Mouse (Mus musculus): ENCODE measurements at regions not wholly inside any gene's neighbourhood (a gene's known extent, or its start where the extent isn't known, plus 50 kb on each side); places are given as distances from the start of the nearest gene placed in this dataset.
A peak's percentile ranks its signal among the peaks of the same experiment; 100 is the strongest.

GRCm38 (mm10) chr15:45453797-45454196 lies 5319.6 kb downstream of the 9330182O14Rik start:
- Histone ChIP-seq H3K9me3 (ENCODE audit: control insufficient read depth, low read length) (no peaks in the 10 kb centered on the region), H3K27ac (replicated peaks; ENCODE audit: low read depth, low read length) (no peak overlapping the region), H3K9ac (ENCODE audit: low read depth, low read length) (no peak overlapping the region), H3K4me3 (ENCODE audit: low read depth, low read length) (no peak overlapping the region), H3K4me1 (ENCODE audit: control insufficient read depth, insufficient read depth, low read length) (no peaks in the 10 kb centered on the region), H3K36me3 (ENCODE audit: control insufficient read depth, insufficient read depth, low read length) (no peaks in the 10 kb centered on the region), H3K27me3 (replicated peaks; ENCODE audit: control insufficient read depth, insufficient read depth, low read length) (no peaks in the 10 kb centered on the region), H3K4me2 (ENCODE audit: low read depth, low read length) (no peak overlapping the region)
- 42% methylated on average over 1 of the region's 1 CpGs for WGBS
- ATAC-seq (ENCODE audit: low read depth), result no peak
- DNase-seq (ENCODE audit: low spot score), result peak; percentile 79

DNA sequence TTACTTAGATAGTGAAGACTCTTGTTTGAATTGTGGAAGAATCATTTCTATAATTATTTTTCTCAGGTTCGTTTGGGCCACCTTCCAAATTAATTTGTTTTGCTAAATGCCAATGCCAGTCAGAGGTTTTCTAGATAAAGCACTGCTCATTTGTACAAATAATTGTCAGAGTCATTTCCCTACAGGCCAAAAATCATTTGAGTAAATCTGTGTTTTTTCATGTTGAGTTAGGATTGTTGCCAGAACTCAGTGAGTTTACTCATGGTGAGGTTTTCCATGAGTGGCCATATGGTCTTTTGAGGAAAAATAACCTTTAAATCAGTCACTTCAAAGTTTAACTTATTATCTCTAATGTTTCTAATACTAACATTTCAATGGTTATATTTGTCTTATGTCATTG lies 5336.3 kb downstream of the 9330182O14Rik start:
- WGBS, result 54% methylated on average over 1 of the region's 1 CpGs
- H3K9ac ChIP-seq (ENCODE audit: low read depth, low read length), result no peak overlapping the region
- H3K27me3 ChIP-seq (replicated peaks; ENCODE audit: control insufficient read depth, insufficient read depth, low read length), result no peaks in the 10 kb centered on the region
- no peak overlapping the region for H3K27ac ChIP-seq (replicated peaks; ENCODE audit: low read depth, low read length)
- no peaks in the 10 kb centered on the region for H3K9me3 ChIP-seq (ENCODE audit: control insufficient read depth, low read length)
- no peak overlapping the region for H3K4me3 ChIP-seq (ENCODE audit: low read depth, low read length)
- no peaks in the 10 kb centered on the region for H3K36me3 ChIP-seq (ENCODE audit: control insufficient read depth, insufficient read depth, low read length)
- DNase-seq (ENCODE audit: low spot score), result no peak
- no peak for ATAC-seq (ENCODE audit: low read depth)
- H3K4me1 ChIP-seq (ENCODE audit: control insufficient read depth, insufficient read depth, low read length), result no peaks in the 10 kb centered on the region
- no peak overlapping the region for H3K4me2 ChIP-seq (ENCODE audit: low read depth, low read length)

GRCm38 (mm10) chr15:45473191-45473590 lies 5339.0 kb downstream of the 9330182O14Rik start:
- H3K4me1 ChIP-seq (ENCODE audit: control insufficient read depth, insufficient read depth, low read length), result no peaks in the 10 kb centered on the region
- no peak overlapping the region for H3K4me2 ChIP-seq (ENCODE audit: low read depth, low read length)
- ATAC-seq (ENCODE audit: low read depth), result no peak
- H3K27ac ChIP-seq (replicated peaks; ENCODE audit: low read depth, low read length), result no peak overlapping the region
- no peaks in the 10 kb centered on the region for H3K36me3 ChIP-seq (ENCODE audit: control insufficient read depth, insufficient read depth, low read length)
- DNase-seq (ENCODE audit: low spot score), result no peak
- H3K4me3 ChIP-seq (ENCODE audit: low read depth, low read length), result no peak overlapping the region
- H3K27me3 ChIP-seq (replicated peaks; ENCODE audit: control insufficient read depth, insufficient read depth, low read length), result no peaks in the 10 kb centered on the region
- no peaks in the 10 kb centered on the region for H3K9me3 ChIP-seq (ENCODE audit: control insufficient read depth, low read length)
- no peak overlapping the region for H3K9ac ChIP-seq (ENCODE audit: low read depth, low read length)
- 72% methylated on average over 1 of the region's 1 CpGs for WGBS

DNA sequence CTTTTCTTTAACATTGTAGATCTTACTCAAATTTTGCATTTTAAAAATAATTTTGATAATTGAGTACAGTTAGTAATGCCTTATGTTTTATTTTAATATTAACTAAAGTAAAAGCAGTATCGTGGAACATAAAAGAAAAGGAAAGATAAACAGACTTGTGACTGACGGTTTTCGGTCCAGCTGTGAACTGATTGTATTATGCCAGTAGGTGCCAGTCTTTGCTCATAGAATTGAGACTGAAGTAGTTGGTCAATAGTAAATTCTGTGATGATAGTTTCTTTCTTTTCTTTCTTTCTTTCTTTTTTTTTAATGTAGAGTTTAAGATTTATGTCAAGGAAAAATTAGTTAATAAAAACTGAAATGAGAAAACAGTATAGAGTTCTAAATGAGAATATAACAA lies 5376.1 kb downstream of the 9330182O14Rik start:
- no peak for ATAC-seq (ENCODE audit: low read depth)
- Histone ChIP-seq H3K9ac (ENCODE audit: low read depth, low read length) (no peak overlapping the region), H3K4me1 (ENCODE audit: control insufficient read depth, insufficient read depth, low read length) (no peaks in the 10 kb centered on the region), H3K27ac (replicated peaks; ENCODE audit: low read depth, low read length) (no peak overlapping the region), H3K4me2 (ENCODE audit: low read depth, low read length) (no peak overlapping the region), H3K9me3 (ENCODE audit: control insufficient read depth, low read length) (no peaks in the 10 kb centered on the region), H3K27me3 (replicated peaks; ENCODE audit: control insufficient read depth, insufficient read depth, low read length) (no peaks in the 10 kb centered on the region), H3K4me3 (ENCODE audit: low read depth, low read length) (no peak overlapping the region), H3K36me3 (ENCODE audit: control insufficient read depth, insufficient read depth, low read length) (no peaks in the 10 kb centered on the region)
- no peak for DNase-seq (ENCODE audit: low spot score)
- WGBS, result 73% methylated on average over 3 of the region's 3 CpGs
